Mouse (Mus musculus) T-cell, adult 66 days (primary cell): ENCODE results near the gene Gm28035. TPM values are rescaled to one million over a fixed set of nuclear protein-coding genes. Genes with fewer than 3 reads are reported as not detected.

ENCODE experiments used
- total RNA-seq, 2 experiments: library from RNA; stranded (reverse); gene quantifications; 3 replicates in 1 of 2; 4 replicates in 1 of 2; pipeline ENCODE4 v1.2.4; 2023

Gm28035 gene
- 1 to 10 TPM; 7.0 to 8.3 TPM for total RNA-seq

GRCm38 (mm10) chr2:30240267-30240666, at the start of gene Gm28035:
Gm28035 (plus strand) TSS chr2:30240567.

GRCm38 (mm10) chr2:30205629-30206357, 34.6 kb upstream of the Gm28035 start, which contains the start of gene Kyat1:
Kyat1 (minus strand) TSS chr2:30205847.

DNA sequence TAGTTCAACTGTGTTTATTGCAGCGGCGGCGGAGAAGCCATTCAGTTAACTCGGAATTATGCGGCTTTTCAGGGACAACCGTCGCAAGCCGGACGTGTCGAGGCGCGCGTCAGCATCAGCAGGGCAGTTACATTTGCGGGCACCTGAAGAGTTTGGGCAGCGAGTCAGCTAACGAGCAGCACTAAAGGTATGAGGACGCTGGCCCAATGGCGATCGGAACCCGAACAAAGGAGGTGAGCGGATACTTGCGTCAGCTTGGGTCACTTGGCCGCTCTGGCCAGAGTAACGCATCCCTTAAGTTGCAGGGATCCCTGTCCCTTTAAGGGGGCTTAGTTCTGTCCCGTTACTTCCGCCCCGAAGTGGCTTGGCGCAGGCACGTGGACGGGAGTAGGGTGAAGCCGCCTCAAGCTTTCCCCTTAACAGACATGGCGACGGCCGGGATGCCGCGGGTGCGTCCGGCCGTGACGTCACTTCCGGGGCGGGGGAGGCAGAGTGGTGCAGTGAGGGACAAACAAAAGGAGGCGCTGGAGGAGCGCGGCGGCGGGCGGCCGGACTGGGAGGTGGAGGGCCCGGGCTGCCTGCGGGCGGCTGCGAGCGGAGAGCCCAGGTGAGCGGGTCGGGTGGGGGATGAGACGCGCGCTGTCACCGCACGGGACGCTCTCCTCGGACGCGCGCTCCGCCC, 3.0 kb upstream of the Gm28035 start, which contains the start of gene Lrrc8a:
TSS of gene Lrrc8a (plus strand) at position 517 of the 682 bp plus-strand sequence.

GRCm38 (mm10) chr2:30265767-30266253, 25.4 kb downstream of the Gm28035 start, which contains the start of gene Phyhd1:
Phyhd1 (plus strand) TSS chr2:30266203.

DNA sequence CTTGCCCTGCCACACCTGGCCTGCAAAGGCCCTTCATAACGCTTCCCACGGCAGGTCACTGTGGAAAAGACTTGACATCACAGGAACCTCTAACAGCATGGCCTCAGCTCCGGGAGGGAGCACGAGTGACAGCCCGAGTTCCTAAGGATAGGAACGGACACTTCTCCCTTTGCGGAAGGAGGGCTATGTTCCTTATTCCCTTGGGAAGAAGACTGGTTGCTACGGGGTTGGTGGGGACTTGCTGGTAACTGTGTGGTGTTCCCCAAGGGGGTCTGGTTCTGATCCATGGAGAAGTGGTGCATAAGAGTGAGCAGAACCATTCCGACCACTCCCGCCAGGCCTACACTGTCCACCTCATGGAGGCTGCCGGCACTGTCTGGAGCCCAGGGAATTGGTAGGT, 40.4 kb downstream of the Gm28035 start, which contains the start of gene Gm28038:
TSS of gene Gm28038 (plus strand) at position 301 of the 400 bp plus-strand sequence.

DNA sequence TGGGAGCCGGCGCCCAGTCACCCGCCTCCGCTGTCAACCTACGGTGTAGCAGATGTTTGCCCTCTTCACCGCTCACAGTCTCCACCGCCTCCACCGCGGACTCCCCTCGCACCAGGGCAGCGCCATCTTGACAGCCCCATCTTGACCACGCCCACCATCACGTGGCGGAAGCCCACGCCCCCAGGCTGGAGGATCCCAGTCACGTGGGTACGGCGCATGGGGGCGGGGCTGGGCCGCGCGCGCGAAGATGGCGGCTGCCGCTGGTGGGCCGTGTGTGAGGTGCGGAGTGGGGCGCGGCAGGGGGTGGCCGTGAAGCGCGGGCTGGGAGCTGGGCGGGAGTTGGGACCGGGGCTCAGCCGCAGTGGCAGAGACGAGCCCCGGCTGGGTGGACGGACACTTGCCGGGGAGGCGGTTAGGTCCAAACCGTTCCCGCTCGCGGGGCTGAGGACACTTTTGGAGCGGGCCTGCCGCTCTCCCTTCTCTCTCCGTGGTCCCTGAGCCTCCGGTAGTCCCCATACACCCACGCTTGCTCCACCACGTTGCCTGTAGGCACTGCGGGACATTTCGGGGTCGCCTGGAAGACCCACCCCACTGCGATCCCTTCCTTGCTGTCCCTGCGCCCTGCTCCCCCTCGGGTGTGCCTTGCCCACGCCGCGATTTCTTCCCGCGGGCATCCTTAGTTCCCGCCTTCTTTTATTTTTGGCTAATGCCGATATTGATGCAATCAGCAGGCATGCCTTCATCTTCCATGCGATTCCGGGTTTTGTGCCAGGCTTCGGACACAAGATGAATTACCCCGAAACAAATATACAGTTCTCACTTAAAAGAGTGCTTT, 46.0 kb downstream of the Gm28035 start, which contains the start of the genes Dolk and Nup188:
TSS of gene Dolk (minus strand) at position 143 of the 835 bp plus-strand sequence.
TSS of gene Nup188 (plus strand) at position 206 of the 835 bp plus-strand sequence.

Other genes starting within 250 kb of the Gm28035 start
- 1 to 10 TPM; 1.0 to 2.2 TPM for gene Wdr34, start 191.7 kb upstream of the Gm28035 start, total RNA-seq
- gene Set, start 183.2 kb upstream of the Gm28035 start, total RNA-seq = 100 to 1,000 TPM; 252 to 272 TPM
- 1 to 10 TPM; 1.2 to 5.1 TPM for gene Pkn3, start 162.9 kb upstream of the Gm28035 start, total RNA-seq
- 10 to 100 TPM; 16.4 to 17.2 TPM for gene Zdhhc12, start 146.9 kb upstream of the Gm28035 start, total RNA-seq
- 10 to 100 TPM; 75.0 to 80.9 TPM for gene Zer1, start 116.0 kb upstream of the Gm28035 start, total RNA-seq
- 10 to 100 TPM; 43.0 to 54.7 TPM for gene Tbc1d13, start 106.8 kb upstream of the Gm28035 start, total RNA-seq
- gene Endog, start 69.1 kb upstream of the Gm28035 start, total RNA-seq = 10 to 100 TPM; 15.3 to 16.6 TPM
- gene Spout1, start 62.1 kb upstream of the Gm28035 start, total RNA-seq = 10 to 100 TPM; 24.1 to 24.5 TPM
- gene Kyat1, start 34.7 kb upstream of the Gm28035 start, total RNA-seq = 10 to 100 TPM; 12.4 to 15.4 TPM
- gene Lrrc8a, start 2.9 kb upstream of the Gm28035 start, total RNA-seq = 10 to 100 TPM; 60.4 to 62.7 TPM
- 10 to 100 TPM; 18.3 to 26.2 TPM for gene Phyhd1, start 25.6 kb downstream of the Gm28035 start, total RNA-seq
- gene Gm28038, start 40.5 kb downstream of the Gm28035 start, total RNA-seq = not detected
- gene Dolk, start 45.8 kb downstream of the Gm28035 start, total RNA-seq = 10 to 100 TPM in 1 of 2 experiments, 1 to 10 TPM in 1; 8.5 to 12.3 TPM
- gene Nup188, start 45.8 kb downstream of the Gm28035 start, total RNA-seq = 10 to 100 TPM; 56.2 to 60.7 TPM
- 10 to 100 TPM; 96.1 to 96.7 TPM for gene Sh3glb2, start 118.8 kb downstream of the Gm28035 start, total RNA-seq
- 10 to 100 TPM; 18.8 to 21.7 TPM for gene Miga2, start 123.7 kb downstream of the Gm28035 start, total RNA-seq
- gene Dolpp1, start 151.7 kb downstream of the Gm28035 start, total RNA-seq = 10 to 100 TPM; 24.6 to 28.9 TPM
- 10 to 100 TPM in 1 of 2 experiments, 1 to 10 TPM in 1; 7.9 to 14.1 TPM for gene Crat, start 175.2 kb downstream of the Gm28035 start, total RNA-seq
- gene Ptpa, start 175.5 kb downstream of the Gm28035 start, total RNA-seq = 100 to 1,000 TPM in 1 of 2 experiments, 10 to 100 TPM in 1; 95.0 to 104 TPM
- gene Ier5l, start 233.7 kb downstream of the Gm28035 start, total RNA-seq = under 1 TPM; 0.20 to 0.36 TPM